Mouse (Mus musculus) cerebellum, postnatal 10 days (tissue): ENCODE results near the gene Gm14406.
"Not testable (repeated sequence)": the region's sequence is repeated elsewhere in the genome, so short reads cannot be mapped to it uniquely, and the experiment has no call there.

Experiments
- DNase-seq, 2 experiments: peaks; one replicate each; pipeline ENCODE4 v3.0.0; 2021; ENCODE audit warnings: mixed read lengths in 2 of 2

Gm14406 gene

DNA sequence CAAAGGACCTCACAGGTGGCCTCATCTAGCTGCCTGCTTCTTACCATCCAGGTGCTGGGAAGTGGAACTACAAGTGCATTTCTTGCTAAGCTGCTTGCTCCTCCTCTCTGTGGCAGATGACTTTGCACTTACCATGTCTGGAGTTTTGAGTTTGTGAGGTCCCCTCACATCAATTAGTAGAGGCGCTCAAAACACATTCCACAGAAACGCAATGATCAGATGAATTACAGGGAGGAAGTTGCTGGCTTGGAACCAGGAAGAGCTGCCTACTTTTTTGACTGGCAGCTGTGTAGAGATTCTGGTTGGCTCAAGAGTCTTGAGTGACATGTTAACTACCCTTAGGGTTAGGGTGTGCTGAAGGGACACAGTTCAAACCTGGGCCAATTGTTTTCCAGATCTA is at the start of gene Gm14406:
TSS of gene Gm14406 (minus strand) at position 213 of the 400 bp plus-strand sequence.
- DNase-seq: not testable (repeated sequence)

DNA sequence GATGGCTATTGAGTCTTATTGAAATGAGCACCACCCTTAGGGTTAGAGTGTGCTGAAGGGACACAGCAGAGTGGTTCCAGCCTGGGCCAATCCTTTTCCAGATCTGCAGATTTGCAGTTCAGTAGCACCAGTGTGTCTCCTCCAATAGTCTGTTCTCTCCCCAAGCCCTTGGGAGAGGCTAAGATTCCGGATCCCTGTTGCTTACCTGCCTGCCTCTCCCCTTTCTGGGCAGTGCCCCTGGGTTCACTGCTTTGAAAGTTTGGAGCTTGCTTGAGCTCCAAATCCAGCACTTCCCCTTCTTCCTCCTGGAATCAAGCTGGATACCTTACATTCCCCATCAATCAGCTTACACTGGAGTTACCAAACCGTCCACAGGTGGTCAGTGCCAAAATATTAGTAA is 2.9 kb downstream of the Gm14406 start:
- DNase-seq: not testable (repeated sequence)

DNA sequence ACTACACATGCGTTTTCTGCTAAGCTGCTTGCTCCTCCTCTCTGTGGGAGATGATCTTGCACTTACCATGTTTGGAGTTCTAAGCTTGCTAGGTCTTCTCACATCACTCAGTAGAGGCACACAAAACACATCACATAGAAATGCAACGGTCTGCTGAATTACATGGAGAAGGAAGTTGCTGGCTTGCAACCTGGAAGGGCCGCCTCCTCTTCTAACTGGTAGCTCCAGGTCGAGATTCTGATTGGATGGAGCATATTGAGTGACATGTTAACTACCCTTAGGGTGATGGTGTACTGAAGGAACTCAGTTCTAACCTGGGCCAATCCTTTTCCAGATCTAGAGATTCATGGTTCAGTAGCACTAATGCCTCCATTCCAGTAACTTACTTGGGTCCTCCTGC is 18.6 kb downstream of the Gm14406 start:
- DNase-seq: not testable (repeated sequence)

DNA sequence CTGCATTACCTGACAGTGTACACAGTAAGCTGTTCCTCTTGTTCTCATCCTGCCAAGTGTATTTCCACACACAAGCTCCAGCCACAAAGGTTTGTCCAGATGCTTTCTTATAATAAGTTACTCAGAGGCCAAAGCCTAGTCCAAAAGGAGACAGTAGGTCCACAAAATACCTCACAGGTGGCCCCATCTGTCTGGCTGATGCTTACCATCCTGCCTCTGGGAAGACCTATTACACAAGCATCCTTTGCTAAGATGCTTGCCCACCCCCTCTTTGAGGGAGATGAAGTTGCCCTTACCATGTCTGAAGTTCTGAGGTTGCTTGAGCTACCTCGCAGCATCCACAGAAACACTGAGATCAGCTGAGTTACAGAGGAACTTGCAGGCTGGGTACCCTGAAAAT is 22.7 kb downstream of the Gm14406 start:
- not testable (repeated sequence) for DNase-seq

DNA sequence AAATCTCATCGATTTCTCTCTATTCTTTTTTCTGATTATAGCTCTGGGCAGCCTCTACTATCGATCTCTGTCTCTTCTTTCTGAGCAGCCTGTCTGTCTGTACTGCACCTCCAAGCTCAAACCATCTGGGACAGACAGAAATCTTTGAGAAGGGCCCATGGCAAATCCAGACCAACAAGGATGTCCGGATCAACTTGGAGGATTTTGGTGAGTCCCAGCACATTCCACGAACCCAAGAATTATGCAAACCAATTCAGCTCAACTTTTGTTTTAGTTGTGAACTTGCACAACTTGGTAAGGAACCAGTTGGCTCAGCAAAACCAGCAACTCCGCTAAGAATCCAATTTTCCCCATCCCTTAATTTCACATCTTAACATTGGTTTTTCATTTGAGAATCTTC is 40.3 kb downstream of the Gm14406 start:
- not testable (repeated sequence) for DNase-seq

DNA sequence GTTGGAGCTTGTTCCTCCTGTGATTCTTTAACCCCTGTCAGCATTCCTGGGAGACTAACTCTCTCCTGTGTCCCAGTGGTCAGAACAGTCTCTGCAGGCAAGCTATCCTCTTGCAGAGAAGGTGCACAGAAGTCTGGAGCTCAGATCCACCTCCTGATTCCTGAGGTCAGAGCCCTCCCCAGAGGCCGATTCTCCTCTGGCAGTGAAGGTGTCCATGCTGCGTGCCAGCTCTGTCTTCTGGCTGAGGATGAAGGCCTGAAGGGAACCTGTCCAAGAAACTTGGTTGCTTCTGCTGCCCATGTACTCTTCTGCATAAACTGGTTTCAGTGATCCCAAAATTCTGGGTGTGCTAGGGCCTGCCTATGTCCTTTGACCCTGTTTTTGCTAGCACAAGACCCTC is 40.9 kb downstream of the Gm14406 start:
- DNase-seq: not testable (repeated sequence)

DNA sequence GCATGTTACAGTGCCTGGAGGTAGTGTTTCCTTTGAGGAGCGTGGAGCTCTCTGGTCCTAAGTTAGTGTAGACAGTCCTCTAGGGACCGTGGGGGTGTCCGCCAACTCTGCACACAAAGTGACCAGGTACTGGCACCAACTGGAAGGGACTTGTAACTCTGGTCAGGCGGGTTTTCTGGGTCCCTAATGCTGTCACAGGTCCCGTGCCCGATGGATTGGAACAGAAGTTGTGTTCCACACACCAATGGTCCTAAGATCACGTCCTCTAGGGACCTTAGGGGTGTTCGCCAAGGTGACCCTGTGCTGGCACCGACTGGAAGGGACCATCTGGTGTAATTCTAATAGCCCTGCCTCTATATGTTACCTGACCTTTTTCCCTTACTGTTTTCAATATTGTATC is 42.1 kb downstream of the Gm14406 start:
- no peak for DNase-seq

DNA sequence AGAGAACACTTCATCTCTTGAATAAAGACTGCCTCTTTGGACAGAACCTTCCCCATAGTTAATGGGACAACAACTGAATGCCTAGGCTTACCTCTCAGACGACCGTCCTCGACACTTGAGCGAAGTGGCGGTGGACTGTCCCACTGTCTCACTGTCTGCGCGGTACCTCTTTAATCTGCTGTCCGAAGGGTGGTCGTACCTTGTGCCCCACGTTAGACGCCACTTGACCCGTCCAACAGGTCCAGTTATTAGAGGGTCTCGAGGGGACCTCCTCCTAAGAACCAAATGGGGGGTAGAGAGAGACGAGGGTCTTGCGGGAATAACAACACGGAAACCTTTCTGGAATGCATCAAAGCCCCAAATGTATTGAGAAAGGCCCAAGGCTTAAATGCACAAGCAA is 53.8 kb downstream of the Gm14406 start:
- not testable (repeated sequence) for DNase-seq

DNA sequence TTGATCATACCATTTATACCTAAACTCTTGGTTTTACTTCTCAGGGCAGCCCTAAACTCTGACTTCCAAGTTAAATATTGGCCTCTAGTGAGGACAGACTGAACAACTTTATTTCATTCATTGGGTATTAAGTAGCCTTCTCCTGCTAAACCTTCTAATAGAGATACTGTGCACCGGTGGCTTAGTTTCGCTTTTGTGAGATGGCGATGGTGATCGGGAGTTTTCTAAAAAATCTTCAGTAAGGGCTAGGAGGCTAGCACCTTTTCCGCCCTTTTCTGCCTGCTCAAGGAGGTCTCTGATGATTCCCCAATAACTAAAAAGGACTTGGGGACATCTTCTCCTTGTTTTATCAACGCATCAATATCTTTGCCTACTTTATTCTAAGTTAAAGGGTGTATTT is 54.3 kb downstream of the Gm14406 start:
- not testable (repeated sequence) for DNase-seq

DNA sequence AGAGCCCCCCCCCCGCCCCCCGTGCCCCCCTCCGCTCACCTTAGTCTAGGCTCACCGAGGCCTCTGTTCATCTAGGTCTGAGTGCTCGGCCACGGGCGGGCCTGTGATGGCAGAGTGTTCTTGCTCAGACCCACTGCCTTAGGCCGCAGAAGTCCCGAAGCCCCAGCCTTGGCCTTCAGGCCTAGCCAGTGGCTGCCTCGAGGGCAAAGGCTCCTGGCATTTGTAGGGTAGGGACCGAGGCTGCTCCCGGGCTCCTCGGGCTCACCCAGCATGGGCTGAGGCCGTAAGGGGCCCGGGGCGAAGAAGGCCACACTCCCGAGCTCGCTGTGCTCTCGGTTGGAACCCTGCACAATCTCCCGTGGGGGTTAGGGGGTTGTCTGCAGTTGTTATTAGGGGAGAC is 54.9 kb downstream of the Gm14406 start:
- no peak for DNase-seq

DNA sequence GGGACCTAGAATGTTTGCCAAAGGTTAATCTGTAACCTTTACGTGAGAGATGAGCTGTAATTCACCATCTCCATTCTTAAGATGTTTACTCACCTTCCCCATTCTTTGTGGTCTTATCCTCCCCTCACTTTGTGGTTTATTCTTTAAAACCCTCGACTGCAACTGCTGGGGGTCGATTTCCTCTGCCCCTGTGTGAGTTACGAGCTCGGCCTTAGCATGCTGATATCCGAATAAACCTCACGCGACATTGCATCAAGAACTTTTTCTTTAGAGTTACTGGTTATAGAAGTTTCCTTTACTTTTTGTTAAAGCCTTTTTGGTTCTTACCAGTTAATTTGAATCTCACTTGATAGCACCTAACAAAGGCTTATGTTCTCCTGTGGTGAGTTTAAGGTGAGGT is 58.0 kb downstream of the Gm14406 start:
- DNase-seq: no peak
